Mouse (Mus musculus): ENCODE data around the gene Fkbp6.

Gene Fkbp6

GRCm38 (mm10) chr5:135351606-135352005 lies 1.8 kb upstream of the Fkbp6 start:
- DNase-seq = no peak

- DNase-seq = no peak
Observed at GRCm38 (mm10) chr5:135347511-135348011, 2.3 kb downstream of the Fkbp6 start.

- no peak for DNase-seq
Observed at GRCm38 (mm10) chr5:135346430-135346829, 3.4 kb downstream of the Fkbp6 start.

- no peak for DNase-seq
Observed at GRCm38 (mm10) chr5:135345989-135346388, 3.9 kb downstream of the Fkbp6 start.

- DNase-seq = no peak
Observed at GRCm38 (mm10) chr5:135337575-135337974, 12.3 kb downstream of the Fkbp6 start.

- no peak for DNase-seq
Observed at GRCm38 (mm10) chr5:135331161-135331560, 18.7 kb downstream of the Fkbp6 start.

GRCm38 (mm10) chr5:135330201-135330600 lies 19.6 kb downstream of the Fkbp6 start:
- DNase-seq = no peak

GRCm38 (mm10) chr5:135329471-135329870 lies 20.4 kb downstream of the Fkbp6 start:
- no peak for DNase-seq

GRCm38 (mm10) chr5:135326121-135326659 lies 23.7 kb downstream of the Fkbp6 start:
- DNase-seq = no peak

GRCm38 (mm10) chr5:135322197-135322596 lies 27.6 kb downstream of the Fkbp6 start:
- DNase-seq = no peak

- DNase-seq = no peak
Observed at GRCm38 (mm10) chr5:135319856-135320255, 30.0 kb downstream of the Fkbp6 start.

- no peak for DNase-seq
Observed at GRCm38 (mm10) chr5:135316177-135316576, 33.7 kb downstream of the Fkbp6 start.

GRCm38 (mm10) chr5:135306321-135306965 lies 43.4 kb downstream of the Fkbp6 start:
- DNase-seq = no peak

- DNase-seq = no peak
Observed at GRCm38 (mm10) chr5:135302454-135302853, 47.4 kb downstream of the Fkbp6 start.

GRCm38 (mm10) chr5:135301916-135302315 lies 47.9 kb downstream of the Fkbp6 start:
- DNase-seq = no peak

- no peak for DNase-seq
Observed at GRCm38 (mm10) chr5:135292001-135292400, 57.8 kb downstream of the Fkbp6 start.

GRCm38 (mm10) chr5:135291193-135291592 lies 58.7 kb downstream of the Fkbp6 start:
- DNase-seq = no peak

- DNase-seq = no peak
Observed at GRCm38 (mm10) chr5:135290703-135291102, 59.1 kb downstream of the Fkbp6 start.

- no peak for DNase-seq
Observed at GRCm38 (mm10) chr5:135286926-135287325, 62.9 kb downstream of the Fkbp6 start.

- peak; percentile 50 to 59 for DNase-seq
Observed at GRCm38 (mm10) chr5:135286185-135286584, 63.7 kb downstream of the Fkbp6 start.

GRCm38 (mm10) chr5:135285211-135285610 lies 64.6 kb downstream of the Fkbp6 start:
- no peak for DNase-seq

- no peak for DNase-seq
Observed at GRCm38 (mm10) chr5:135280226-135280625, 69.6 kb downstream of the Fkbp6 start.

GRCm38 (mm10) chr5:135276597-135276996 lies 73.2 kb downstream of the Fkbp6 start:
- no peak for DNase-seq

GRCm38 (mm10) chr5:135274663-135275396 lies 75.0 kb downstream of the Fkbp6 start:
- no peak for DNase-seq

All from lung, adult 18-20 months (tissue).